Mouse (Mus musculus): ENCODE measurements around the gene Lysmd2.

DNA sequence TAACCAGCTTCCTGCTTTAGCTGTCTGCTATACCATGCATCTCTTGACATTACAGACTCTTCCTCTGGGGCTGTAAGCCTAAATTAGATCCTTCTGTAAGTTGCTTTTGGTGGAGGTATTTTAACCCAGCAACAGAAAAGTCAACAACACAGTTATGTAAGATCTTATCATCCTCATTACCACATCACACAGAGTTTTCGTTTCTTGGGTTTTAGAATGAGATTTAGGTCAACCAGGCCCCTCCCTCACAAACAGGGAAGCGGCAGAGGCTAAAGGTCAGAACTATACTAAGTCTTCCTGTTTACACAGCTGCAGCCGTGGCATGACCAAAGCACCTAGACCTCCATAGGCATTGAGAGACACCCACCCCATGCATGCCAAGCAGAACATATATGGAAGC lies 19.9 kb downstream of the Lysmd2 start:
- no peak for TF ChIP-seq CTCF (IDR thresholded peaks at IDR 0.05; ENCODE audit: low read depth, low read length)
- no peak for TF ChIP-seq GATA1 (IDR thresholded peaks at IDR 0.05; ENCODE audit: borderline replicate concordance, low read length)

All from G1E (cell line).